Mouse (Mus musculus): ENCODE measurements around the gene Dram2. TPM values are rescaled to one million over a fixed set of nuclear protein-coding genes. Genes with fewer than 3 reads are reported as not detected.
A peak's percentile ranks its signal among the peaks of the same experiment; 100 is the strongest.

Gene Dram2
- total RNA-seq (2012; rRNA removed), result 14.1 and 16.7 TPM in 2 replicates
- 10 to 100 TPM in 1 of 2 experiments, not detected in 1; 20.1 TPM for polyA plus RNA-seq (2012; ENCODE audit: insufficient read depth in 1 of 2, insufficient read length in 2 of 2, low read depth in 1 of 2, low replicate concordance in 2 of 2, missing spikeins in 1 of 2)

GRCm38 (mm10) chr3:106547171-106547923, at the start of gene Dram2, which contains the start of gene Cept1:
Gene Dram2, plus strand, starts transcription at chr3:106547798.
Gene Cept1, minus strand, starts transcription at chr3:106547802.
- peaks cover 29% of the 10 kb centered on the region for H3K79me2 ChIP-seq (ENCODE audit: control insufficient read depth, insufficient read depth, low read length, poor library complexity)
- H3K36me3 ChIP-seq (ENCODE audit: control insufficient read depth in 1 of 2, insufficient read depth in 2 of 2, low read length in 2 of 2), result peaks cover 0 to 36% of the 10 kb centered on the region in 2 experiments; a peak in 2 of 4 replicates
- peaks cover 16 to 22% of the 10 kb centered on the region in 2 experiments for H3K4me1 ChIP-seq (ENCODE audit: control insufficient read depth in 1 of 2, insufficient read depth in 2 of 2, low read length in 2 of 2)
- H3K27ac ChIP-seq (ENCODE audit: control insufficient read depth, low read depth, low read length), result peak within 1 kb of the TSS; percentile 70
- H3K4me3 ChIP-seq (ENCODE audit: control insufficient read depth in 1 of 2, insufficient read depth in 1 of 2, low read depth in 2 of 2, low read length in 2 of 2), result peak within 1 kb of the TSS; percentile 87 to 99
- DNase-seq (ENCODE audit: low read depth, low spot score), result peak; percentile 97
- H3K9ac ChIP-seq (ENCODE audit: control insufficient read depth, low read depth, low read length, poor library complexity, severe bottlenecking), result peak within 1 kb of the TSS; percentile 87
- H3K9me3 ChIP-seq (replicated peaks; ENCODE audit: insufficient read depth, low read length), result no peaks in the 10 kb centered on the region
- H3K27me3 ChIP-seq (ENCODE audit: control insufficient read depth in 1 of 2, insufficient read depth in 2 of 2, low read length in 2 of 2), result no peaks in the 10 kb centered on the region
- TF ChIP-seq GATA1 (IDR thresholded peaks at IDR 0.05; ENCODE audit: low read depth, low read length) (no peak), KAT2A (conservative IDR thresholded peaks at IDR 0.05; ENCODE audit: low read depth, low read length) (peak; percentile 68), CTCF (IDR thresholded peaks at IDR 0.05 in 2 of 3, conservative IDR thresholded peaks at IDR 0.05 in 1 of 3; ENCODE audit: control insufficient read depth in 1 of 3, insufficient read depth in 1 of 3, low read depth in 2 of 3, low read length in 3 of 3, poor library complexity in 1 of 3, severe bottlenecking in 1 of 3) (no peak), TBP (IDR thresholded peaks at IDR 0.05; ENCODE audit: low read depth, low read length) (peak; percentile 81), UBTF (IDR thresholded peaks at IDR 0.05; ENCODE audit: borderline replicate concordance, insufficient read depth, low read depth, low read length) (no peak), NRF1 (IDR thresholded peaks at IDR 0.05; ENCODE audit: insufficient read depth, low read depth, low read length, poor library complexity, severe bottlenecking) (peak; percentile 58), ETS1 (IDR thresholded peaks at IDR 0.05; ENCODE audit: low read depth, low read length) (peak; percentile 35; the same call in 1 of the 2 replicates), POLR2AphosphoS2 (IDR thresholded peaks at IDR 0.05; ENCODE audit: low read length) (peak; percentile 84), POLR2A (IDR thresholded peaks at IDR 0.05; ENCODE audit: control insufficient read depth in 1 of 2, insufficient read depth in 1 of 2, low read depth in 1 of 2, low read length in 2 of 2, poor library complexity in 1 of 2) (peak; percentile 83), MEF2A (IDR thresholded peaks at IDR 0.05; ENCODE audit: extremely low read depth, insufficient replicate concordance, low read depth, low read length, poor library complexity, severe bottlenecking) (peak; percentile 41; the same call in 1 of the 2 replicates), MAZ (IDR thresholded peaks at IDR 0.05; ENCODE audit: low read depth, low read length) (peak; percentile 87), ZMIZ1 (IDR thresholded peaks at IDR 0.05; ENCODE audit: low read depth, low read length) (peak; percentile 90), HCFC1 (IDR thresholded peaks at IDR 0.05; ENCODE audit: low read depth, low read length) (peak; percentile 88), NELFE (IDR thresholded peaks at IDR 0.05; ENCODE audit: low read depth, low read length) (peak; percentile 92), TCF12 (IDR thresholded peaks at IDR 0.05; ENCODE audit: low read depth, low read length) (peak; percentile 69), TAL1 (IDR thresholded peaks at IDR 0.05; ENCODE audit: low read length) (no peak)

GRCm38 (mm10) chr3:106500510-106500909, 47.1 kb upstream of the Dram2 start:
- DNase-seq (ENCODE audit: low read depth, low spot score), result no peak
- Histone ChIP-seq H3K36me3 (ENCODE audit: control insufficient read depth in 1 of 2, insufficient read depth in 2 of 2, low read length in 2 of 2) (peaks cover 9 to 18% of the 10 kb centered on the region in 2 experiments), H3K9ac (ENCODE audit: control insufficient read depth, low read depth, low read length, poor library complexity, severe bottlenecking) (no peak overlapping the region), H3K9me3 (replicated peaks; ENCODE audit: insufficient read depth, low read length) (no peaks in the 10 kb centered on the region), H3K79me2 (ENCODE audit: control insufficient read depth, insufficient read depth, low read length, poor library complexity) (no peaks in the 10 kb centered on the region), H3K4me3 (ENCODE audit: control insufficient read depth in 1 of 2, insufficient read depth in 1 of 2, low read depth in 2 of 2, low read length in 2 of 2) (no peak overlapping the region), H3K4me1 (ENCODE audit: control insufficient read depth in 1 of 2, insufficient read depth in 2 of 2, low read length in 2 of 2) (peaks cover 10 to 17% of the 10 kb centered on the region in 2 experiments), H3K27ac (ENCODE audit: control insufficient read depth, low read depth, low read length) (no peak overlapping the region), H3K27me3 (ENCODE audit: control insufficient read depth in 1 of 2, insufficient read depth in 2 of 2, low read length in 2 of 2) (no peaks in the 10 kb centered on the region)
- TF ChIP-seq RCOR1 (IDR thresholded peaks at IDR 0.05; ENCODE audit: low read depth, low read length) (no peak), MAX (IDR thresholded peaks at IDR 0.05; ENCODE audit: low read length) (no peak), ZC3H11A (IDR thresholded peaks at IDR 0.05; ENCODE audit: low read depth, low read length) (no peak), GABPA (IDR thresholded peaks at IDR 0.05; ENCODE audit: low read depth, low read length) (no peak), HCFC1 (IDR thresholded peaks at IDR 0.05; ENCODE audit: low read depth, low read length) (no peak), E2F4 (IDR thresholded peaks at IDR 0.05; ENCODE audit: borderline replicate concordance, low read depth, low read length) (no peak), CHD1 (IDR thresholded peaks at IDR 0.05; ENCODE audit: low read depth, low read length) (no peak), POLR2AphosphoS5 (IDR thresholded peaks at IDR 0.05; ENCODE audit: borderline replicate concordance, low read depth, low read length) (no peak), TAL1 (IDR thresholded peaks at IDR 0.05; ENCODE audit: low read length) (no peak), RAD21 (IDR thresholded peaks at IDR 0.05; ENCODE audit: low read depth, low read length) (no peak), GATA1 (IDR thresholded peaks at IDR 0.05; ENCODE audit: low read depth, low read length) (no peak), TCF12 (IDR thresholded peaks at IDR 0.05; ENCODE audit: low read depth, low read length) (no peak), UBTF (IDR thresholded peaks at IDR 0.05; ENCODE audit: borderline replicate concordance, insufficient read depth, low read depth, low read length) (no peak)

Data from MEL (cell line).